Mouse (Mus musculus) MEL (cell line): ENCODE results near the gene Rpl37. TPM values are rescaled to one million over a fixed set of nuclear protein-coding genes. Genes with fewer than 3 reads are reported as not detected.

Experiments used
- DNase-seq: peaks from one replicate; pipeline ENCODE4 v3.0.0; 2011; ENCODE audit warnings: low read depth, low spot score
- H3K27ac ChIP-seq: 2 replicates; pipeline ENCODE4 v1.5.1; 2012; ENCODE audit warnings: low read depth, mild to moderate bottlenecking, control low read depth, low read length, moderate library complexity; ENCODE audit not compliant: control insufficient read depth
- H3K27me3 ChIP-seq, 2 experiments: fragments of 150-350 bp in 1 of 2; sonication (generic) in 1 of 2; 2 replicates each; pipeline ENCODE4 v1.6.1; 2012; ENCODE audit warnings: low read length in 2 of 2, mild to moderate bottlenecking in 2 of 2, improper control_type of control experiment in 1 of 2, moderate library complexity in 1 of 2; ENCODE audit not compliant: insufficient read depth in 2 of 2, control insufficient read depth in 1 of 2
- H3K36me3 ChIP-seq, 2 experiments: 2 replicates each; pipeline ENCODE4 v1.6.1; 2012 to 2014; ENCODE audit warnings: low read length in 2 of 2, improper control_type of control experiment in 1 of 2, inconsistent platforms in 1 of 2, mild to moderate bottlenecking in 1 of 2; ENCODE audit not compliant: insufficient read depth in 2 of 2, control insufficient read depth in 1 of 2
- H3K4me1 ChIP-seq, 2 experiments: fragments of 150-350 bp in 1 of 2; sonication (generic) in 1 of 2; 2 replicates each; pipeline ENCODE4 v1.6.1; 2012; ENCODE audit warnings: low read length in 2 of 2, improper control_type of control experiment in 1 of 2, mild to moderate bottlenecking in 1 of 2; ENCODE audit not compliant: insufficient read depth in 2 of 2, control insufficient read depth in 1 of 2
- H3K4me3 ChIP-seq, 2 experiments: fragments of 150-350 bp in 1 of 2; sonication (generic) in 1 of 2; 2 replicates each; pipeline ENCODE4 v1.5.1; 2012; ENCODE audit warnings: low read depth in 2 of 2, low read length in 2 of 2, mild to moderate bottlenecking in 2 of 2, moderate library complexity in 2 of 2, control low read depth in 1 of 2, improper control_type of control experiment in 1 of 2; ENCODE audit not compliant: control insufficient read depth in 1 of 2, insufficient read depth in 1 of 2
- H3K79me2 ChIP-seq: 2 replicates; pipeline ENCODE4 v1.6.1; 2012; ENCODE audit warnings: mild to moderate bottlenecking, low read length, moderate library complexity; ENCODE audit not compliant: control insufficient read depth, poor library complexity, insufficient read depth
- H3K9ac ChIP-seq: 2 replicates; pipeline ENCODE4 v1.6.1; 2012; ENCODE audit warnings: low read depth, mild to moderate bottlenecking, control low read depth, low read length, moderate library complexity; ENCODE audit not compliant: control insufficient read depth, poor library complexity, severe bottlenecking
- H3K9me3 ChIP-seq: fragments of 150-350 bp; sonication (generic); replicated peaks from 2 replicates; pipeline ENCODE4 v1.6.1; 2012; ENCODE audit warnings: mild to moderate bottlenecking, low read length, improper control_type of control experiment, moderate library complexity; ENCODE audit not compliant: insufficient read depth
- CTCF ChIP-seq, 3 experiments: IDR thresholded peaks in 2 of 3; conservative IDR thresholded peaks in 1 of 3; 2 replicates each; pipeline ENCODE4 v1.5.1; 2011 to 2012; ENCODE audit warnings: low read length in 3 of 3, low read depth in 2 of 3, mild to moderate bottlenecking in 2 of 3, improper control_type of control experiment in 1 of 3, inconsistent platforms in 1 of 3, mixed read lengths in 1 of 3, moderate library complexity in 1 of 3; ENCODE audit not compliant: control insufficient read depth in 1 of 3, insufficient read depth in 1 of 3, poor library complexity in 1 of 3, severe bottlenecking in 1 of 3
- ELF1 ChIP-seq: IDR thresholded peaks from 2 replicates; pipeline ENCODE4 v1.6.1; 2014; ENCODE audit warnings: low read depth, mild to moderate bottlenecking, inconsistent platforms, low read length, improper control_type of control experiment, moderate library complexity
- EP300 ChIP-seq, 2 experiments: IDR thresholded peaks; 2 replicates each; pipeline ENCODE4 v1.6.1; 2011; ENCODE audit warnings: improper control_type of control experiment in 2 of 2, low read length in 2 of 2, low read depth in 1 of 2, mild to moderate bottlenecking in 1 of 2
- GATA1 ChIP-seq: IDR thresholded peaks from 2 replicates; pipeline ENCODE4 v1.6.1; 2011; ENCODE audit warnings: low read depth, low read length, improper control_type of control experiment
- HCFC1 ChIP-seq: IDR thresholded peaks from 2 replicates; pipeline ENCODE4 v1.6.1; 2012; ENCODE audit warnings: low read depth, mild to moderate bottlenecking, inconsistent platforms, low read length, improper control_type of control experiment, moderate library complexity
- JUND ChIP-seq: IDR thresholded peaks from 2 replicates; pipeline ENCODE4 v1.6.1; 2011; ENCODE audit warnings: low read depth, mild to moderate bottlenecking, improper control_type of control experiment, low read length
- KAT2A ChIP-seq: conservative IDR thresholded peaks from 2 replicates; pipeline ENCODE4 v1.6.1; 2012; ENCODE audit warnings: low read depth, low read length, improper control_type of control experiment, inconsistent platforms
- MAX ChIP-seq: IDR thresholded peaks from 2 replicates; pipeline ENCODE4 v1.6.1; 2011; ENCODE audit warnings: low read length, improper control_type of control experiment
- MAZ ChIP-seq: IDR thresholded peaks from 2 replicates; pipeline ENCODE4 v1.6.1; 2012; ENCODE audit warnings: low read depth, mild to moderate bottlenecking, inconsistent platforms, low read length, improper control_type of control experiment
- MXI1 ChIP-seq: IDR thresholded peaks from 2 replicates; pipeline ENCODE4 v1.6.1; 2011; ENCODE audit warnings: mild to moderate bottlenecking, low read depth, low read length, improper control_type of control experiment
- MYC ChIP-seq: IDR thresholded peaks from 2 replicates; pipeline ENCODE4 v1.6.1; 2011; ENCODE audit warnings: low read depth, mild to moderate bottlenecking, low read length, improper control_type of control experiment, moderate library complexity
- NELFE ChIP-seq: IDR thresholded peaks from 2 replicates; pipeline ENCODE4 v1.6.1; 2011; ENCODE audit warnings: low read depth, low read length, improper control_type of control experiment
- POLR2A ChIP-seq, 2 experiments: IDR thresholded peaks; 2 replicates each; pipeline ENCODE4 v1.6.1; 2011 to 2012; ENCODE audit warnings: low read length in 2 of 2, mild to moderate bottlenecking in 2 of 2, control low read depth in 1 of 2, improper control_type of control experiment in 1 of 2, low read depth in 1 of 2, moderate library complexity in 1 of 2; ENCODE audit not compliant: control insufficient read depth in 1 of 2, insufficient read depth in 1 of 2, poor library complexity in 1 of 2
- POLR2AphosphoS2 ChIP-seq: IDR thresholded peaks from 2 replicates; pipeline ENCODE4 v1.6.1; 2011; ENCODE audit warnings: low read length, improper control_type of control experiment
- SIN3A ChIP-seq: IDR thresholded peaks from 2 replicates; pipeline ENCODE4 v1.6.1; 2012; ENCODE audit warnings: low read length, improper control_type of control experiment, inconsistent platforms
- SMC3 ChIP-seq: IDR thresholded peaks from 2 replicates; pipeline ENCODE4 v1.6.1; 2011; ENCODE audit warnings: low read depth, low read length, improper control_type of control experiment
- TAL1 ChIP-seq: IDR thresholded peaks from 2 replicates; pipeline ENCODE4 v1.6.1; 2012; ENCODE audit warnings: mild to moderate bottlenecking, inconsistent platforms, low read length, moderate library complexity, mixed read lengths
- TBP ChIP-seq: IDR thresholded peaks from 2 replicates; pipeline ENCODE4 v1.8.0; 2011; ENCODE audit warnings: low read depth, low read length, improper control_type of control experiment
- TCF12 ChIP-seq: IDR thresholded peaks from 2 replicates; pipeline ENCODE4 v1.6.1; 2014; ENCODE audit warnings: low read depth, mild to moderate bottlenecking, inconsistent platforms, low read length, improper control_type of control experiment, moderate library complexity
- UBTF ChIP-seq: IDR thresholded peaks from 2 replicates; pipeline ENCODE4 v1.6.1; 2012; ENCODE audit warnings: low read depth, mild to moderate bottlenecking, inconsistent platforms, low read length, improper control_type of control experiment, moderate library complexity, borderline replicate concordance; ENCODE audit not compliant: insufficient read depth
- ZKSCAN1 ChIP-seq: IDR thresholded peaks from 2 replicates; pipeline ENCODE4 v1.6.1; 2012; ENCODE audit warnings: low read depth, mild to moderate bottlenecking, inconsistent platforms, low read length, improper control_type of control experiment, moderate library complexity
- ZMIZ1 ChIP-seq: IDR thresholded peaks from 2 replicates; pipeline ENCODE4 v1.6.1; 2012; ENCODE audit warnings: low read depth, mild to moderate bottlenecking, inconsistent platforms, low read length, improper control_type of control experiment, moderate library complexity
- ZNF384 ChIP-seq: IDR thresholded peaks from 2 replicates; pipeline ENCODE4 v1.6.1; 2012; ENCODE audit warnings: low read depth, mild to moderate bottlenecking, inconsistent platforms, low read length, improper control_type of control experiment
- polyA plus RNA-seq, 2 experiments: library from polyadenylated mRNA; stranded (reverse) in 1 of 2; unstranded in 1 of 2; fragments of >175 nt in 1 of 2; fragments of >200 nt in 1 of 2; gene quantifications; 2 replicates each; pipeline versions ENCODE4 v1.2.1 to v1.2.4; 2012; ENCODE audit warnings: low replicate concordance in 2 of 2, low read depth in 1 of 2; ENCODE audit not compliant: insufficient read length in 2 of 2, insufficient read depth in 1 of 2, missing spikeins in 1 of 2
- total RNA-seq: library from RNA; depleted of rRNA; stranded (reverse); fragments of 300-350 nt; gene quantifications from 2 replicates; pipeline ENCODE4 v1.2.3, GENCODE M21; 2012; rRNA removed

The Rpl37 gene
- 1,625 and 1,669 TPM in 2 replicates for total RNA-seq
- polyA plus RNA-seq: 1,000 to 10,000 TPM in 1 of 2 experiments, 100 to 1,000 TPM in 1; 923 to 1,012 TPM

GRCm38 (mm10) chr15:5116270-5117030 lies at the start of gene Rpl37:
Gene Rpl37, plus strand, starts transcription at chr15:5116645.
- TF ChIP-seq TBP (peak; percentile 96), TAL1 (no peak), UBTF (no peak), ELF1 (peak; percentile 93), MAZ (peak; percentile 52; the same call in 1 of the 2 replicates), CTCF (IDR thresholded peaks at IDR 0.05 in 2 of 3, conservative IDR thresholded peaks at IDR 0.05 in 1 of 3; ENCODE audit: control insufficient read depth in 1 of 3, insufficient read depth in 1 of 3, low read depth in 2 of 3, low read length in 3 of 3, poor library complexity in 1 of 3, severe bottlenecking in 1 of 3) (peak in 2 of 3 experiments; percentile 48 to 53; a peak in 5 of 6 replicates), ZMIZ1 (peak; percentile 85), ZKSCAN1 (no peak), MYC (peak; percentile 98), MXI1 (peak; percentile 31; the same call in 1 of the 2 replicates), KAT2A (peak; percentile 84), JUND (0 out of 2 replicates have a peak, but pooled peaks have one; percentile 21), POLR2A (IDR thresholded peaks at IDR 0.05; ENCODE audit: control insufficient read depth in 1 of 2, insufficient read depth in 1 of 2, low read depth in 1 of 2, low read length in 2 of 2, poor library complexity in 1 of 2) (peak; percentile 78 to 91), EP300 (IDR thresholded peaks at IDR 0.05; ENCODE audit: low read depth in 1 of 2, low read length in 2 of 2) (peak in 1 of 2 experiments; percentile 51; a peak in 2 of 4 replicates), TCF12 (no peak; the same call in 1 of the 2 replicates), GATA1 (peak; percentile 50; the same call in 1 of the 2 replicates), ZNF384 (no peak), POLR2AphosphoS2 (peak; percentile 81), SMC3 (no peak), MAX (peak; percentile 84), SIN3A (peak; percentile 75), NELFE (peak; percentile 91), HCFC1 (peak; percentile 95)
- H3K27ac ChIP-seq: peak within 1 kb of the TSS; percentile 83
- peaks cover 2 to 16% of the 10 kb centered on the region in 2 experiments; a peak in 3 of 4 replicates for H3K4me1 ChIP-seq
- peaks cover 36% of the 10 kb centered on the region for H3K79me2 ChIP-seq
- DNase-seq: peak; percentile 98
- no peaks in the 10 kb centered on the region for H3K27me3 ChIP-seq
- H3K9me3 ChIP-seq: no peaks in the 10 kb centered on the region
- peaks cover 25 to 37% of the 10 kb centered on the region in 2 experiments for H3K36me3 ChIP-seq
- peak within 1 kb of the TSS; percentile 85 to 97 for H3K4me3 ChIP-seq
- peak within 1 kb of the TSS; percentile 96 for H3K9ac ChIP-seq
